In genomic region chr1:20819771-20820605, GRCm38 (mm10) we compare ENCODE assay signal across 8 mouse cellular contexts. TPM values are rescaled to one million over a fixed set of nuclear protein-coding genes. Genes with fewer than 3 reads are reported as not detected.
DNase-seq lines count a peak whose midpoint lies in the region; ATAC-seq and TF ChIP-seq lines count a peak whose summit lies in the region.

Gene Mcm3, minus strand, starts transcription at chr1:20820312.

- no peaks in the 10 kb centered on the region for H3K9me3 ChIP-seq in hindbrain, embryonic 13.5 days

- peak; percentile 100 for ATAC-seq in Patski
- ATAC-seq in hindbrain, embryonic 13.5 days (ENCODE audit: low FRiP score): peak; percentile 100

- under 1% methylated on average over 52 of the region's 52 CpGs for WGBS in hindbrain, embryonic 13.5 days

- in situ Hi-C loops in Patski (cut with MboI; ENCODE audit: low pct_unique_long_range_greater_than_20kb): no loop called here

- peak within 1 kb of the TSS; percentile 64 for H3K4me3 ChIP-seq in hindbrain, embryonic 13.5 days

- DNase-seq in Patski (ENCODE audit: low read depth, low spot score): peak; percentile 85
- peak; percentile 88 to 91 for DNase-seq in cerebellum, postnatal 14 days
- peak; percentile 85 to 89 for DNase-seq in frontal cortex, postnatal 14 days (ENCODE audit: low spot score in 2 of 2)
- peak; percentile 48 to 65 for DNase-seq in layer of hippocampus, postnatal 25 days (ENCODE audit: extremely low spot score in 1 of 2, low spot score in 1 of 2)
- DNase-seq in lung, postnatal 25 days (ENCODE audit: low spot score): peak; percentile 98
- peak; percentile 98 for DNase-seq in retina, embryonic 14.5 days (ENCODE audit: low spot score)
- DNase-seq in thymus, postnatal 4 days: peak; percentile 80

- TF ChIP-seq CTCF in Patski (IDR thresholded peaks at IDR 0.05): no peak

- peak within 1 kb of the TSS; percentile 86 for H3K4me2 ChIP-seq in hindbrain, embryonic 13.5 days

- CTCF ChIA-PET in Patski (lab: Charles Lee): no interaction called here

- H3K36me3 ChIP-seq in hindbrain, embryonic 13.5 days: peaks cover 4% of the 10 kb centered on the region

- peaks cover 14% of the 10 kb centered on the region for H3K4me1 ChIP-seq in hindbrain, embryonic 13.5 days (replicated peaks)

- H3K27me3 ChIP-seq in Patski: no peaks in the 10 kb centered on the region
- H3K27me3 ChIP-seq in hindbrain, embryonic 13.5 days: no peaks in the 10 kb centered on the region

- peak within 1 kb of the TSS; percentile 53; the same call in 1 of the 2 replicates for H3K9ac ChIP-seq in hindbrain, embryonic 13.5 days

- POLR2A ChIA-PET in Patski (lab: Charles Lee): no interaction called here

- H3K27ac ChIP-seq in hindbrain, embryonic 13.5 days: no peak within 1 kb of the TSS

RNA-seq across cellular contexts. Expression of gene Mcm3, which starts in this region (rescaled TPM):
- 57.3 TPM for polyA plus RNA-seq in Patski (2021)
- polyA plus RNA-seq in hindbrain, embryonic 13.5 days (2015; fragmentation: Nextera tagmentation; extraction: Ambion mirVana): 27.0 and 29.6 TPM in 2 replicates
- total RNA-seq in layer of hippocampus, postnatal 25 days (2021): 1 to 10 TPM; 3.9 to 4.2 TPM
